Mouse (Mus musculus): ENCODE measurements around the gene Gm11733. TPM values are rescaled to one million over a fixed set of nuclear protein-coding genes. Genes with fewer than 3 reads are reported as not detected.

Gene Gm11733
- polyA plus RNA-seq, 1 experiment, result not detected

GRCm38 (mm10) chr11:117470586-117471195 lies 13.5 kb upstream of the Gm11733 start:
- no peak overlapping the region for H3K4me3 ChIP-seq (ENCODE audit: insufficient read depth, low read depth, low read length)
- H3K4me1 ChIP-seq (ENCODE audit: control insufficient read depth, insufficient read depth, insufficient read length, low read length), result no peaks in the 10 kb centered on the region
- no peak overlapping the region for H3K27ac ChIP-seq (replicated peaks; ENCODE audit: low read depth, low read length)

GRCm38 (mm10) chr11:117471625-117472283 lies 12.4 kb upstream of the Gm11733 start:
- no peak overlapping the region for H3K4me3 ChIP-seq (ENCODE audit: insufficient read depth, low read depth, low read length)
- no peak overlapping the region for H3K27ac ChIP-seq (replicated peaks; ENCODE audit: low read depth, low read length)
- H3K4me1 ChIP-seq (ENCODE audit: control insufficient read depth, insufficient read depth, insufficient read length, low read length), result no peaks in the 10 kb centered on the region

DNA sequence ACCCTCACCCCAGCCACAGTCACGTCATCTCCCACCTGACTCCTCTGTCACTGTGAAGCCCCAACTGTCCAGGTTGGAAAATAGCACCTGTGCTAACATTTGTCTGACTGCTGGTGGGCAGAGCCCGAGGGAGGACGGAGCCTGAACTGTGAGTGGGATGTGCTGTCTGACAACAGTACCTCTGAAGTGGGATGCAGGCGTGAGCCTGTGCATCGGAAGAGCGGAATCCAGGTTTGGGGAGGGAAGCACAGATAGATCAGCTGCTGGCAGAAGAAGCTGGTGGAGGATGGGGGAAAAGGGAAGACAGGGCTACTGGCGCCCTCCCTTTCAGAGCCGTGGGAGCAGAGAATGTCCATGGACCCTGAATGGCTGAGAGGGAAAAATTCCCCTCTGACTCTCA lies 11.3 kb upstream of the Gm11733 start:
- Histone ChIP-seq H3K4me3 (ENCODE audit: insufficient read depth, low read depth, low read length) (no peak overlapping the region), H3K4me1 (ENCODE audit: control insufficient read depth, insufficient read depth, insufficient read length, low read length) (no peaks in the 10 kb centered on the region), H3K27ac (replicated peaks; ENCODE audit: low read depth, low read length) (no peak overlapping the region)

DNA sequence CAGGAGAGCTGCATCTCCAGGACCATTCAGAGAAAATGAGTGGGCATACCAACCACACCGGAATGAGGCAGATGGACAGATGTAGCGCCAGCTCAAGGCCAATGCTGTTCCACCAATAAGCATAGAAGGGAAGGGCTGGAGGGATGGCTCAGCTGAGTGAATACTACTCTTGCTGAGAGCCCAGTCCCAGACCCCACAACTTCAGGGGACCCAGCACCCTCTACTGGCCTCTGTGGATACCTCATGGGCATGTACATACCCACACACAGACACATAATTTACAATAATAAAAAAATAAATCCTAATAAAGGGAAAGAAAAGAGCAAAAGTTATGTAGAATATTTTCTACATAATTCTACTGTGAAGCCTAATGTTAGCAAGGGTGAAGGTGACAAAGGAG lies 9.0 kb upstream of the Gm11733 start:
- no peak overlapping the region for H3K27ac ChIP-seq (replicated peaks; ENCODE audit: low read depth, low read length)
- no peak overlapping the region for H3K4me3 ChIP-seq (ENCODE audit: insufficient read depth, low read depth, low read length)
- no peaks in the 10 kb centered on the region for H3K4me1 ChIP-seq (ENCODE audit: control insufficient read depth, insufficient read depth, insufficient read length, low read length)

GRCm38 (mm10) chr11:117475669-117476068 lies 8.5 kb upstream of the Gm11733 start:
- Histone ChIP-seq H3K4me1 (ENCODE audit: control insufficient read depth, insufficient read depth, insufficient read length, low read length) (no peaks in the 10 kb centered on the region), H3K27ac (replicated peaks; ENCODE audit: low read depth, low read length) (no peak overlapping the region), H3K4me3 (ENCODE audit: insufficient read depth, low read depth, low read length) (no peak overlapping the region)

DNA sequence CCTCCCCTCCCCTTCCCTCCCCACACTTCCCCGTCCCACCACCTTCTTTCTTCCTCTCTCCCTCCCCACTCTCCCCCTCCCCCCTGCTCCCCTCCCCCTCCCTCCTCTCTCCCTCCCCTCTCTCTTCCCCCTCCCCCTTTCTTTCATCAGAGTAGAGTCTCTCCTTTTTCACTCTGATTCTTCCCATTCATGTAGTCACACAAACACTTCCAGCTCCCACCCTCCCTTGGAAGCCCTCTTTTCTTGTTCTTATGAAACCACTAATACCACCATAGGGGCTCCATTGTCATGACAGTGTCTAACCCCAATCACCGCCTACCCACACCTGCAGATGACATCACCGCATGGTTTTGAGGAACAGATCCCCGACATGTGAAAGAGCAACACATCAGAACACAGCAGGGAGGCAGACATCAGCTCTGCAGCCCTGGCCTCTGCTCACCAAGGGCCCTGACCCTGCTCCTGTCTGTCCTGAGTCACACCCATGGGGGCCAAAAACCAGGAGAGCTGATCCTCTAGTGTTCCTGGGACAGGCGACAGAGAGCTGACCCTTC lies 7.5 kb upstream of the Gm11733 start:
- Histone ChIP-seq H3K4me1 (ENCODE audit: control insufficient read depth, insufficient read depth, insufficient read length, low read length) (no peaks in the 10 kb centered on the region), H3K27ac (replicated peaks; ENCODE audit: low read depth, low read length) (no peak overlapping the region), H3K4me3 (ENCODE audit: insufficient read depth, low read depth, low read length) (no peak overlapping the region)

GRCm38 (mm10) chr11:117478271-117479006 lies 5.7 kb upstream of the Gm11733 start:
- H3K4me1 ChIP-seq (ENCODE audit: control insufficient read depth, insufficient read depth, insufficient read length, low read length), result no peaks in the 10 kb centered on the region; the same call in 1 of the 2 replicates
- no peak overlapping the region for H3K4me3 ChIP-seq (ENCODE audit: insufficient read depth, low read depth, low read length)
- no peak overlapping the region for H3K27ac ChIP-seq (replicated peaks; ENCODE audit: low read depth, low read length)

GRCm38 (mm10) chr11:117479007-117479719 lies 5.0 kb upstream of the Gm11733 start:
- no peak overlapping the region for H3K4me3 ChIP-seq (ENCODE audit: insufficient read depth, low read depth, low read length)

GRCm38 (mm10) chr11:117479746-117480145 lies 4.4 kb upstream of the Gm11733 start:
- Histone ChIP-seq H3K4me1 (ENCODE audit: control insufficient read depth, insufficient read depth, insufficient read length, low read length) (no peaks in the 10 kb centered on the region; the same call in 1 of the 2 replicates), H3K4me3 (ENCODE audit: insufficient read depth, low read depth, low read length) (no peak overlapping the region), H3K27ac (replicated peaks; ENCODE audit: low read depth, low read length) (no peak overlapping the region)

More at GRCm38 (mm10) chr11:117479007-117479719, 5.0 kb upstream of the Gm11733 start:
- Histone ChIP-seq H3K4me1 (ENCODE audit: control insufficient read depth, insufficient read depth, insufficient read length, low read length) (no peaks in the 10 kb centered on the region; the same call in 1 of the 2 replicates), H3K27ac (replicated peaks; ENCODE audit: low read depth, low read length) (no peak overlapping the region)

DNA sequence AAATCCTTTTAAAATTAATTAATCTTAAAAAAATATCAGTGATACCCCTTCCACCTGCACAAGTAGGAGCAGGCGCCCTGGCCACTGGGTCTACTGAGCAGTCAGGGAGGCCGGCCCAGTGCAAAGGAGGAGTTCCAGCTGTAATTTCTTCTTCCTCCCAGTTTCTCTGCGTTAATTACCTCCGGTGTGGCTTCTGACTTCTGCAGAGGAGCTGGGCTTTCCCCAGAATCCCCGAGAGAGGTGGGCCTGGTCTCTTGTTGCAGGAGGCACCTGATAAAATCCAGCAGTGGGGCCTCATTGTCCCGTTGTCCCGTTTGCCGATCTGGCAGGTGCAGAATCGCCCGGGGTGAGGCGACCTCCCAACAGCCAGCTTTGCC lies 1.9 kb upstream of the Gm11733 start:
- H3K27ac ChIP-seq (replicated peaks; ENCODE audit: low read depth, low read length), result no peak overlapping the region

GRCm38 (mm10) chr11:117482677-117483511 lies 1.3 kb upstream of the Gm11733 start:
- Histone ChIP-seq H3K4me3 (ENCODE audit: insufficient read depth, low read depth, low read length) (peak overlapping the region; percentile 43), H3K27ac (replicated peaks; ENCODE audit: low read depth, low read length) (no peak overlapping the region)

More for the DNA sequence above, 1.9 kb upstream of the Gm11733 start:
- no peaks in the 10 kb centered on the region; the same call in 1 of the 2 replicates for H3K4me1 ChIP-seq (ENCODE audit: control insufficient read depth, insufficient read depth, insufficient read length, low read length)
- peak overlapping the region; percentile 43 for H3K4me3 ChIP-seq (ENCODE audit: insufficient read depth, low read depth, low read length)

GRCm38 (mm10) chr11:117491408-117492208 lies 7.4 kb downstream of the Gm11733 start:
- H3K4me1 ChIP-seq (ENCODE audit: control insufficient read depth, insufficient read depth, insufficient read length, low read length), result no peaks in the 10 kb centered on the region
- no peak overlapping the region for H3K27ac ChIP-seq (replicated peaks; ENCODE audit: low read depth, low read length)
- H3K4me3 ChIP-seq (ENCODE audit: insufficient read depth, low read depth, low read length), result no peak overlapping the region

More at GRCm38 (mm10) chr11:117482677-117483511, 1.3 kb upstream of the Gm11733 start:
- H3K4me1 ChIP-seq (ENCODE audit: control insufficient read depth, insufficient read depth, insufficient read length, low read length), result no peaks in the 10 kb centered on the region; the same call in 1 of the 2 replicates

- H3K4me3 ChIP-seq (ENCODE audit: insufficient read depth, low read depth, low read length), result no peak overlapping the region
- no peak overlapping the region for H3K27ac ChIP-seq (replicated peaks; ENCODE audit: low read depth, low read length)
- H3K4me1 ChIP-seq (ENCODE audit: control insufficient read depth, insufficient read depth, insufficient read length, low read length), result no peaks in the 10 kb centered on the region
These were observed 8.0 kb downstream of the Gm11733 start for GRCm38 (mm10) chr11:117492209-117492505.

Measured in brown adipose tissue, adult 24 weeks (tissue).